Mouse (Mus musculus) common myeloid progenitor, adult 5-6 weeks (primary cell): Measurements from ENCODE around the gene Rad51b. TPM values are rescaled to one million over a fixed set of nuclear protein-coding genes. Genes with fewer than 3 reads are reported as not detected.

ENCODE experiments used
- ATAC-seq: replicated peaks from 2 replicates; pipeline ENCODE4 v1.8.0; 2016; ENCODE audit warnings: low read depth, mild to moderate bottlenecking, moderate TSS enrichment, inconsistent platforms; ENCODE audit not compliant: poor library complexity, severe bottlenecking
- total RNA-seq: library from RNA; stranded (forward); fragments of 200-1000, 187-1606 nt; gene quantifications from 2 replicates; pipeline ENCODE4 v1.2.3, GENCODE M21; 2017

The Rad51b gene
- total RNA-seq, 1 experiment from 2014 or later = 10.8 TPM

GRCm38 (mm10) chr12:79597786-79598185 is 300.7 kb downstream of the Rad51b start:
- ATAC-seq = no peak

GRCm38 (mm10) chr12:79598496-79598895 is 301.4 kb downstream of the Rad51b start:
- no peak for ATAC-seq

- no peak for ATAC-seq
Measured at GRCm38 (mm10) chr12:79598901-79599300, 301.8 kb downstream of the Rad51b start.

- no peak for ATAC-seq
Measured at GRCm38 (mm10) chr12:79600149-79600769, 303.2 kb downstream of the Rad51b start.

GRCm38 (mm10) chr12:79602641-79603040 is 305.6 kb downstream of the Rad51b start:
- no peak for ATAC-seq

- ATAC-seq = no peak
Measured at GRCm38 (mm10) chr12:79604850-79605249, 307.8 kb downstream of the Rad51b start.

- ATAC-seq = no peak
Measured at GRCm38 (mm10) chr12:79606197-79606631, 309.1 kb downstream of the Rad51b start.

GRCm38 (mm10) chr12:79609399-79610010 is 312.4 kb downstream of the Rad51b start:
- ATAC-seq = no peak

GRCm38 (mm10) chr12:79610511-79611103 is 313.5 kb downstream of the Rad51b start:
- no peak for ATAC-seq

GRCm38 (mm10) chr12:79611665-79612064 is 314.6 kb downstream of the Rad51b start:
- ATAC-seq = no peak

GRCm38 (mm10) chr12:79612334-79613060 is 315.4 kb downstream of the Rad51b start:
- peak; percentile 97 for ATAC-seq

GRCm38 (mm10) chr12:79613061-79613788 is 316.1 kb downstream of the Rad51b start:
- ATAC-seq = no peak

GRCm38 (mm10) chr12:79613846-79614582 is 316.9 kb downstream of the Rad51b start:
- ATAC-seq = peak; percentile 19; the same call in 1 of the 2 replicates

- no peak for ATAC-seq
Measured at GRCm38 (mm10) chr12:79614583-79614953, 317.5 kb downstream of the Rad51b start.

GRCm38 (mm10) chr12:79615717-79616316 is 318.7 kb downstream of the Rad51b start:
- no peak for ATAC-seq

GRCm38 (mm10) chr12:79619009-79619408 is 321.9 kb downstream of the Rad51b start:
- no peak for ATAC-seq

GRCm38 (mm10) chr12:79620693-79621092 is 323.6 kb downstream of the Rad51b start:
- no peak for ATAC-seq

- ATAC-seq = no peak
Measured at GRCm38 (mm10) chr12:79623308-79623707, 326.2 kb downstream of the Rad51b start.
